Mouse (Mus musculus) limb, embryonic 11.5 days (tissue): ENCODE measurements around the gene Cebpa. TPM values are rescaled to one million over a fixed set of nuclear protein-coding genes. Genes with fewer than 3 reads are reported as not detected.

Source experiments
- ATAC-seq: fragments of 200-750 bp; cut with Nextera tagmentation; 2 replicates; pipeline ENCODE4 v1.8.0; 2017; ENCODE audit warnings: low read depth; ENCODE audit not compliant: insufficient number of reproducible peaks, low FRiP score, low TSS enrichment
- DNase-seq: peaks from one replicate; pipeline ENCODE4 v3.0.0-alpha.2; 2015; ENCODE audit warnings: low spot score
- H3K27ac ChIP-seq: fragments of 300-500 bp; sonication (generic); replicated peaks from 2 replicates; pipeline ENCODE4 v1.5.1; 2014; ENCODE audit warnings: low read depth, mild to moderate bottlenecking, low read length
- H3K27me3 ChIP-seq: fragments of 300-500 bp; sonication (generic); 2 replicates; pipeline ENCODE4 v1.6.1; 2014; ENCODE audit warnings: mild to moderate bottlenecking, low read length, mixed read lengths; ENCODE audit not compliant: control insufficient read depth, insufficient read depth
- H3K36me3 ChIP-seq: fragments of 300-500 bp; sonication (generic); 2 replicates; pipeline ENCODE4 v1.6.1; 2014; ENCODE audit warnings: mild to moderate bottlenecking, low read length, moderate library complexity, mixed read lengths; ENCODE audit not compliant: control insufficient read depth, insufficient read depth
- H3K4me1 ChIP-seq: fragments of 300-500 bp; sonication (generic); 2 replicates; pipeline ENCODE4 v1.6.1; 2014; ENCODE audit warnings: low read length, mixed read lengths; ENCODE audit not compliant: control insufficient read depth, insufficient read depth
- H3K4me2 ChIP-seq: fragments of 300-500 bp; sonication (generic); 2 replicates; pipeline ENCODE4 v1.6.1; 2014; ENCODE audit warnings: low read depth, mild to moderate bottlenecking, moderate library complexity; ENCODE audit not compliant: severe bottlenecking
- H3K4me3 ChIP-seq: fragments of 300-500 bp; sonication (generic); 2 replicates; pipeline ENCODE4 v1.5.1; 2014; ENCODE audit warnings: low read depth, low read length
- H3K9ac ChIP-seq: fragments of 300-500 bp; sonication (generic); 2 replicates; pipeline ENCODE4 v1.6.1; 2014; ENCODE audit warnings: mild to moderate bottlenecking, low read length
- H3K9me3 ChIP-seq: fragments of 300-500 bp; sonication (generic); 2 replicates; pipeline ENCODE4 v1.6.1; 2016; ENCODE audit warnings: low read length; ENCODE audit not compliant: control insufficient read depth
- WGBS: fragments of 180-500 bp; shearing (Covaris S2); extraction: QIAGEN DNeasy Blood & Tissue Kit; methylation state at CpG from one replicate; pipeline ENCODE4 v1.1.7; 2014; 5-methylcytosine and 5-hydroxymethylcytosine counted together
- polyA plus RNA-seq: library from polyadenylated mRNA; unstranded; fragments of >200 nt; fragmentation: Nextera tagmentation; extraction: Ambion mirVana; gene quantifications from 2 replicates; pipeline ENCODE4 v1.2.1, GENCODE M21; 2014

Cebpa gene
- polyA plus RNA-seq, 1 experiment from 2014 or later = 0.67 TPM

DNA sequence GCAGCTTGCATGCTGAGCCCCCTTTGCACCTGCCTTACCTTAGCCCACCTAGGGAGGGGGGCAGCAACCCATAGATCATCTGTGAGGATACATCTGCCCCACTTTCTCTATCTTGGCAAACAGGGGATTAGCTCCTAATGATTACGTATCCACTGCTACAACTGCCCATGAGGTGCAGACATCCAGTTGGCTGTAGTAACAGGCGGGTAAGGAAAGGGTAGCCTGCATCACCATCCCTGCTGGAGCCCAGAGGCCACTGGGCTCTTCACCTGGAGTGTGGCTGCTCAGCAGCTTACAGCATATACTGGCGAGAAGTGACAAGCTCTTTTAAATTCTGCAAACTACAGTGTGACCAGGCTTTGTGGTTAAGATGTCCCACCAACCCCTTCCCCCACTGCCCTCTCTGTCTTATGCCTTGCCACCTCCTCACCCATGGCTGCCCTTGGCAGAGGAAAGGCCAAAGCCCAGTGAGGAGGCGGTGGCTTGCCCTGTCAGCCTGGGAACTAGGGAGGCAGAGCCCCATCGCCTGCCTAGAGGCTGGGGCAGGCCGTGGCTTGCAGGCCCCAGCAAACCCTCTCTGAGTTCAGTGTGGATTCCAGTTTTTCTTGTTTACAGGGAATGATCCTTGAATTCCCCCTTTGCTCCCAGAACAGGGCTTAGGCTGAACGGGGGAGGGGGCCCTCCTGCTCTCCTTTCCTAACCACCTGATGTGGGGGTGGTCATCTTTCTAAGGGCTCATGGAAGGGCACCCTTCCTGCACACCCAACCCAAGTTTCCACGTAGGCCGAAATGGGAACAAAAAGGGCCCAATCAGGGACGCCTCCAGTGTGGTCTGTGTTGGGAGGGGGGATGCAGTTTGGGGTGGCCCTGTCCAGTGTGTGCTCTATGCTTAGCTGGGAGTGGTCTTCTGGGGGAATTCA lies 3.6 kb downstream of the Cebpa start:
- ATAC-seq (no peak), DNase-seq (no peak)
- Histone ChIP-seq H3K36me3 (no peaks in the 10 kb centered on the region), H3K4me3 (no peak overlapping the region), H3K27me3 (peaks cover 45% of the 10 kb centered on the region), H3K4me1 (peaks cover 11% of the 10 kb centered on the region), H3K4me2 (no peak overlapping the region), H3K9me3 (no peaks in the 10 kb centered on the region), H3K9ac (no peak overlapping the region), H3K27ac (no peak overlapping the region)
- WGBS = 54% methylated on average over 10 of the region's 10 CpGs

DNA sequence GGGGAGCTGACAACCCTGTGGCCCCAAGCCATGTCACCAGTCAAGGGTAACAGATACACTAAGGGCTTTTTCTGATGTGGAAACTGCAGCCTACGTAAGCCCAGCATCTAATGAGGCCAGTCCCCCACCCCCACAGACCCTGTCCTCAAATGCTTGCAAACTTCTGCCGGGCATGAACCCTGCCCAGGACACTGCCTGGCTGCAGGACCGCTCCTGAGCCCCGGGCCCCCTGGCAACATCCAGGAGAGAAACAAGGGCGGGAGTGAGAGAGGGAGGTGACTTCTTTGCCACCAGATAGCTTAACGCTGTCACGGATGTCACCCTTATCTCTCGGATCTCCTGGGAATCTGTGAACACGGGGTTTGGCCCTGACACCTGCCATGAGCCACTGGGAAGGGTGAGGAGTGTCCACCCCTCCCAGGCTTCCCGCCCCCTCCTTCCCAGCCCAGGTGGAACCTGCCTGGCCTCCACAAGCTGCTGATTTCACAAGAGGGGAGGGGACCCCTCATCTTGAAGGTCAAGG lies 4.4 kb downstream of the Cebpa start:
- no peak for DNase-seq
- WGBS = 16% methylated on average over 10 of the region's 10 CpGs
- Histone ChIP-seq H3K9me3 (no peaks in the 10 kb centered on the region), H3K27me3 (peaks cover 43% of the 10 kb centered on the region), H3K36me3 (no peaks in the 10 kb centered on the region), H3K4me1 (peaks cover 11% of the 10 kb centered on the region), H3K4me2 (no peak overlapping the region), H3K27ac (no peak overlapping the region), H3K9ac (no peak overlapping the region), H3K4me3 (no peak overlapping the region)
- ATAC-seq = no peak

DNA sequence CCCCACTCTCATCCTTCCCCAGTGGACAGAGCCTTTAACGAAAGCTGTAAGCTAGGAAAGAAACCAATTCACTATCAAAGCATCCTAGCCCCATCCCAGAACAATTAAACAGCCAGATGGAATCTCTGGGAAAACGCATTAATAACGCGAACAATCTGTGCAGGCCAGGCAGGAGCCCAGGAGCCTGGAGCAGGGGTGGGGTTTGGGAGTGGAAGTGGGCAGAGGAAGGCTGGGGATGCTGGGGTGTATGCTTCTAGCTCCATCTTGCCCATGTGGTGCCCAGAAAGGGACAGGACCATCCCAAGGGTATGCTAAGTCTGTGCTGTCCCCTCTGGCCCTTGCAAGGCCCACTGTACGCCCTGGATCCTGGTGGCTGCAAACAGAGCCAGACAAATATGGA lies 5.1 kb downstream of the Cebpa start:
- H3K27me3 ChIP-seq = peaks cover 41% of the 10 kb centered on the region
- peaks cover 11% of the 10 kb centered on the region for H3K4me1 ChIP-seq
- H3K4me3 ChIP-seq = no peak overlapping the region
- H3K36me3 ChIP-seq = no peaks in the 10 kb centered on the region
- no peak overlapping the region for H3K27ac ChIP-seq
- H3K4me2 ChIP-seq = no peak overlapping the region
- no peak overlapping the region for H3K9ac ChIP-seq
- WGBS = 48% methylated on average over 5 of the region's 5 CpGs
- no peaks in the 10 kb centered on the region for H3K9me3 ChIP-seq
- ATAC-seq (no peak), DNase-seq (no peak)

GRCm38 (mm10) chr7:35124745-35125144 lies 5.7 kb downstream of the Cebpa start:
- peaks cover 7% of the 10 kb centered on the region for H3K4me1 ChIP-seq
- ATAC-seq = no peak
- H3K27ac ChIP-seq = no peak overlapping the region
- H3K9ac ChIP-seq = no peak overlapping the region
- H3K9me3 ChIP-seq = no peaks in the 10 kb centered on the region
- H3K4me3 ChIP-seq = no peak overlapping the region
- WGBS = 52% methylated on average over 6 of the region's 6 CpGs
- H3K4me2 ChIP-seq = no peak overlapping the region
- H3K36me3 ChIP-seq = no peaks in the 10 kb centered on the region
- no peak for DNase-seq
- H3K27me3 ChIP-seq = peaks cover 36% of the 10 kb centered on the region

- peaks cover 24% of the 10 kb centered on the region for H3K27me3 ChIP-seq
- no peak overlapping the region for H3K9ac ChIP-seq
- no peak overlapping the region for H3K4me2 ChIP-seq
- no peak for DNase-seq
- WGBS = 85% methylated on average over 5 of the region's 5 CpGs
- ATAC-seq = no peak
- H3K4me1 ChIP-seq = no peaks in the 10 kb centered on the region
- no peaks in the 10 kb centered on the region for H3K9me3 ChIP-seq
- no peak overlapping the region for H3K4me3 ChIP-seq
- H3K27ac ChIP-seq = no peak overlapping the region
- no peaks in the 10 kb centered on the region for H3K36me3 ChIP-seq
Observed at GRCm38 (mm10) chr7:35125971-35126370, 6.9 kb downstream of the Cebpa start.

DNA sequence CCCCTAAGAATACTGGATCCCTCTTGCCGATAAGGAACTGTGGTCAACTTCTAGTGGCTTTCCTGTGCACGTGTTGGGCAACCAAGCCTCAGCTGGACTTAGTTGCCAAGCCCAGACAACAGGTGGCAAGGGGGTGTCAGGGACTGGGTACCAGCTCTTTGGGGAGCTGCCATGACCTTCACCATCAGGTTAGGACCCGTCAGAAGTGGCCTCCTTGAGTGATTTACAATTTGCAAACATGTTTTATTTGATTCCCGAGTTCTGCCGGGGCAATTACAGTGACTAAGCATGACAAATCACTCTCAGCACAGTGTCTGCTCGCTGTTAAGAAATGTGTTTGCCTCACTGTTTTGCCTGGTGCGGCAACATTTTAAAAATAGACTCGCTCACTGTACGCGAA lies 7.9 kb downstream of the Cebpa start:
- peaks cover 14% of the 10 kb centered on the region for H3K27me3 ChIP-seq
- H3K4me1 ChIP-seq = no peaks in the 10 kb centered on the region
- no peak overlapping the region for H3K27ac ChIP-seq
- no peaks in the 10 kb centered on the region for H3K36me3 ChIP-seq
- DNase-seq = no peak
- no peak for ATAC-seq
- H3K4me2 ChIP-seq = no peak overlapping the region
- no peaks in the 10 kb centered on the region; the same call in 1 of the 2 replicates for H3K9me3 ChIP-seq
- WGBS = 49% methylated on average over 10 of the region's 10 CpGs
- H3K4me3 ChIP-seq = no peak overlapping the region
- H3K9ac ChIP-seq = no peak overlapping the region

DNA sequence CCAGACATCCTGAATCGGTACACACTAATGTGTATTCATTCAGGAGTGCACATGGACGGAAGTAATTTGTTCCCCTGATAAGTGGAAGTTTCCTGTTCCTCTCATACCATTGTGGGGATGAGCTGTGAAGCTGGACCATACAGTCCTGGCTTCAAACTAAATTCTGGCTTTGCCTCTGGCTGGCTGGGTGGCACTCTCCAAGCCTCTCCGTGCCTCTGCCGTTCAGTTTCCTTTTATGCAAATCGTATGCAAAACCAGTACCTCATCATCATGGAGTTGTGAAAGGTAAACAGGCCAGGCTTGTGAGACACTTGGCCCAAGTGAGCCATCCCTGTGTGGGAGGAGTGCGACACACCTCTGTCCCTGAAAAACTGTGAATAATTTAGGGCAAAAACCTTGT lies 8.6 kb downstream of the Cebpa start:
- DNase-seq (no peak), ATAC-seq (no peak)
- no peak overlapping the region for H3K4me2 ChIP-seq
- no peaks in the 10 kb centered on the region for H3K4me1 ChIP-seq
- no peaks in the 10 kb centered on the region; the same call in 1 of the 2 replicates for H3K9me3 ChIP-seq
- no peak overlapping the region for H3K4me3 ChIP-seq
- peaks cover 7% of the 10 kb centered on the region for H3K27me3 ChIP-seq
- H3K27ac ChIP-seq = no peak overlapping the region
- WGBS = 30% methylated on average over 6 of the region's 6 CpGs
- no peak overlapping the region for H3K9ac ChIP-seq
- no peaks in the 10 kb centered on the region for H3K36me3 ChIP-seq

GRCm38 (mm10) chr7:35128677-35129567 lies 9.8 kb downstream of the Cebpa start:
- H3K4me2 ChIP-seq = no peak overlapping the region
- 0 out of 2 replicates have a peak, but pooled peaks cover 2% of the 10 kb centered on the region for H3K27me3 ChIP-seq
- 64% methylated on average over 17 of the region's 17 CpGs for WGBS
- no peaks in the 10 kb centered on the region for H3K4me1 ChIP-seq
- no peak overlapping the region; the same call in 1 of the 2 replicates for H3K9ac ChIP-seq
- H3K9me3 ChIP-seq = no peaks in the 10 kb centered on the region; the same call in 1 of the 2 replicates
- ATAC-seq (no peak), DNase-seq (no peak)
- H3K4me3 ChIP-seq = no peak overlapping the region
- no peak overlapping the region for H3K27ac ChIP-seq
- no peaks in the 10 kb centered on the region for H3K36me3 ChIP-seq
